Mouse (Mus musculus): Measurements from ENCODE around the gene Fam78b.

Gene Fam78b

GRCm38 (mm10) chr1:167024961-167025360, 23.7 kb downstream of the Fam78b start:
- ATAC-seq (ENCODE audit: insufficient number of reproducible peaks, low FRiP score, low TSS enrichment): no peak

GRCm38 (mm10) chr1:167032046-167032648, 30.9 kb downstream of the Fam78b start:
- ATAC-seq (ENCODE audit: insufficient number of reproducible peaks, low FRiP score, low TSS enrichment): peak; percentile 75

- ATAC-seq (ENCODE audit: insufficient number of reproducible peaks, low FRiP score, low TSS enrichment): no peak
These were observed 33.2 kb downstream of the Fam78b start for GRCm38 (mm10) chr1:167034435-167034834.

- no peak for ATAC-seq (ENCODE audit: insufficient number of reproducible peaks, low FRiP score, low TSS enrichment)
These were observed 41.3 kb downstream of the Fam78b start for GRCm38 (mm10) chr1:167042558-167042957.

- no peak for ATAC-seq (ENCODE audit: insufficient number of reproducible peaks, low FRiP score, low TSS enrichment)
These were observed 45.1 kb downstream of the Fam78b start for GRCm38 (mm10) chr1:167046169-167046927.

GRCm38 (mm10) chr1:167050859-167051258, 49.6 kb downstream of the Fam78b start:
- no peak for ATAC-seq (ENCODE audit: insufficient number of reproducible peaks, low FRiP score, low TSS enrichment)

GRCm38 (mm10) chr1:167054029-167054428, 52.8 kb downstream of the Fam78b start:
- no peak for ATAC-seq (ENCODE audit: insufficient number of reproducible peaks, low FRiP score, low TSS enrichment)

- no peak for ATAC-seq (ENCODE audit: insufficient number of reproducible peaks, low FRiP score, low TSS enrichment)
These were observed 56.3 kb downstream of the Fam78b start for GRCm38 (mm10) chr1:167057543-167057942.

- no peak for ATAC-seq (ENCODE audit: insufficient number of reproducible peaks, low FRiP score, low TSS enrichment)
These were observed 58.5 kb downstream of the Fam78b start for GRCm38 (mm10) chr1:167059550-167060285.

- ATAC-seq (ENCODE audit: insufficient number of reproducible peaks, low FRiP score, low TSS enrichment): no peak
These were observed 62.8 kb downstream of the Fam78b start for GRCm38 (mm10) chr1:167063971-167064370.

GRCm38 (mm10) chr1:167065541-167065940, 64.3 kb downstream of the Fam78b start:
- no peak for ATAC-seq (ENCODE audit: insufficient number of reproducible peaks, low FRiP score, low TSS enrichment)

- no peak for ATAC-seq (ENCODE audit: insufficient number of reproducible peaks, low FRiP score, low TSS enrichment)
These were observed 64.8 kb downstream of the Fam78b start for GRCm38 (mm10) chr1:167065986-167066385.

GRCm38 (mm10) chr1:167066933-167067341, 65.7 kb downstream of the Fam78b start:
- ATAC-seq (ENCODE audit: insufficient number of reproducible peaks, low FRiP score, low TSS enrichment): peak; percentile 78

GRCm38 (mm10) chr1:167069741-167070140, 68.5 kb downstream of the Fam78b start:
- ATAC-seq (ENCODE audit: insufficient number of reproducible peaks, low FRiP score, low TSS enrichment): peak; percentile 36

GRCm38 (mm10) chr1:167070306-167070705, 69.1 kb downstream of the Fam78b start:
- ATAC-seq (ENCODE audit: insufficient number of reproducible peaks, low FRiP score, low TSS enrichment): 0 out of 2 replicates have a peak, but pooled peaks have one; percentile 7

GRCm38 (mm10) chr1:167075726-167076125, 74.5 kb downstream of the Fam78b start:
- no peak for ATAC-seq (ENCODE audit: insufficient number of reproducible peaks, low FRiP score, low TSS enrichment)

GRCm38 (mm10) chr1:167079476-167079875, 78.3 kb downstream of the Fam78b start:
- no peak for ATAC-seq (ENCODE audit: insufficient number of reproducible peaks, low FRiP score, low TSS enrichment)

GRCm38 (mm10) chr1:167081946-167082345, 80.7 kb downstream of the Fam78b start:
- ATAC-seq (ENCODE audit: insufficient number of reproducible peaks, low FRiP score, low TSS enrichment): no peak

GRCm38 (mm10) chr1:167082506-167083100, 81.4 kb downstream of the Fam78b start:
- ATAC-seq (ENCODE audit: insufficient number of reproducible peaks, low FRiP score, low TSS enrichment): no peak

- no peak for ATAC-seq (ENCODE audit: insufficient number of reproducible peaks, low FRiP score, low TSS enrichment)
These were observed 82.0 kb downstream of the Fam78b start for GRCm38 (mm10) chr1:167083181-167083580.

GRCm38 (mm10) chr1:167084330-167084729, 83.1 kb downstream of the Fam78b start:
- ATAC-seq (ENCODE audit: insufficient number of reproducible peaks, low FRiP score, low TSS enrichment): no peak
